Mouse (Mus musculus): ENCODE results near the gene Rpp25.

Gene Rpp25

GRCm38 (mm10) chr9:57554753-57555152, 50.9 kb downstream of the Rpp25 start:
- DNase-seq (ENCODE audit: low spot score in 2 of 2): no peak

Data from left cerebral cortex, adult 9 months (tissue).